Mouse (Mus musculus) ES-Bruce4 (cell line): ENCODE data around the gene Chd1l. TPM values are rescaled to one million over a fixed set of nuclear protein-coding genes. Genes with fewer than 3 reads are reported as not detected.
A peak's percentile ranks its signal among the peaks of the same experiment; 100 is the strongest.

Source experiments
- H3K27ac ChIP-seq: 2 replicates; pipeline ENCODE4 v1.5.1; 2012; ENCODE audit warnings: low read length, inconsistent platforms; ENCODE audit not compliant: insufficient read depth
- H3K27me3 ChIP-seq: 2 replicates; pipeline ENCODE4 v1.6.1; 2012; ENCODE audit warnings: mild to moderate bottlenecking, low read length, inconsistent platforms; ENCODE audit not compliant: control insufficient read depth, poor library complexity, insufficient read depth, severe bottlenecking
- H3K36me3 ChIP-seq: 2 replicates; pipeline ENCODE4 v1.6.1; 2012; ENCODE audit warnings: inconsistent platforms, mild to moderate bottlenecking, low read length, moderate library complexity; ENCODE audit not compliant: control insufficient read depth, poor library complexity, insufficient read depth, severe bottlenecking
- H3K4me1 ChIP-seq: one replicate; pipeline ENCODE4 v1.8.1; 2011; ENCODE audit warnings: low read length; ENCODE audit not compliant: control insufficient read depth, insufficient read depth
- H3K4me3 ChIP-seq: 2 replicates; pipeline ENCODE4 v1.5.1; 2011; ENCODE audit warnings: low read depth, mild to moderate bottlenecking, low read length
- H3K9ac ChIP-seq: 2 replicates; pipeline ENCODE4 v1.6.1; 2012; ENCODE audit warnings: low read depth, mild to moderate bottlenecking, inconsistent platforms; ENCODE audit not compliant: poor library complexity, severe bottlenecking
- H3K9me3 ChIP-seq: replicated peaks from 2 replicates; pipeline ENCODE4 v1.6.1; 2012; ENCODE audit warnings: mild to moderate bottlenecking, low read length, inconsistent platforms; ENCODE audit not compliant: control insufficient read depth, poor library complexity, insufficient read depth, severe bottlenecking
- CTCF ChIP-seq: IDR thresholded peaks from one replicate; pipeline ENCODE4 v1.8.1; 2011; ENCODE audit warnings: low read depth, low read length
- EP300 ChIP-seq: IDR thresholded peaks from 2 replicates; pipeline ENCODE4 v1.6.1; 2011; ENCODE audit warnings: low read depth, low read length; ENCODE audit not compliant: insufficient read depth
- POLR2A ChIP-seq: IDR thresholded peaks from one replicate; pipeline ENCODE4 v1.8.1; 2011; ENCODE audit warnings: low read length; ENCODE audit not compliant: insufficient read depth
- polyA plus RNA-seq: library from polyadenylated mRNA; stranded (reverse); fragments of >200 nt; gene quantifications from 2 replicates; pipeline ENCODE4 v1.2.4, GENCODE M21; 2011; ENCODE audit warnings: low read depth; ENCODE audit not compliant: missing spikeins, insufficient read depth, insufficient read length

Gene Chd1l
- polyA plus RNA-seq = 21.9 and 23.7 TPM in 2 replicates

DNA sequence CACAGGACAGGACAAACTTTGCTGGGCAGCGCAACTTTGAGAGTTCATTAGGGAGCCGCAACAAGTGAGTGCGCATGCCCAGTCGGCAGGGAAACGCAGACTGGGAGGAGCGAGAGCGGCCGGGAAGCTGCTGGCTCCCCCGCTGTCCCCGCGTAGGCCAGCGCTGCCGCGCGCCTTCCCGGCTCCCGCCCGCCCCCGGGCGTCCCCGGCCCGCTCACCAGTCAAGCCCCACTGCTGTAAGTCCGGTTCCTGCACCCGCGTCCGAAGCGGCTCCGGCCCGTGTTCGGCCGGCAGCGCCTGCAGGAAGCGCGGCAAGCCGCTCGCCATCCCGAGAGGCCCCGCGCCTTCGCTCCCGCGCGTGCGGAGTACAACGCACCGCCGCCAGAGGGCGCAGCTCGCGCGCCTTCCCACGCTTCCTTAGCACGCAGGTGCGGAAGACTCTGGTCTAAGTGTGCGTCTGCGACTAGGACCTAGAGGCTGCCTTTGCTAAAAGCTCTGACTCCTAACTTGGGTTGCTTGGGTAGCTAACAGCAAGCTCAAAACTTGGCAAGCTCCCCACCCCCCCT lies at the start of gene Chd1l:
Gene Chd1l (minus strand): TSS at position 359 of the 566 bp plus-strand sequence.
- no peaks in the 10 kb centered on the region for H3K9me3 ChIP-seq
- H3K4me1 ChIP-seq = no peaks in the 10 kb centered on the region
- TF ChIP-seq CTCF (peak; percentile 86), POLR2A (peak; percentile 44), EP300 (no peak)
- peak within 1 kb of the TSS; percentile 92 for H3K4me3 ChIP-seq
- peak within 1 kb of the TSS; percentile 76 for H3K9ac ChIP-seq
- peak within 1 kb of the TSS; percentile 32 for H3K27ac ChIP-seq
- H3K36me3 ChIP-seq = no peaks in the 10 kb centered on the region
- H3K27me3 ChIP-seq = no peaks in the 10 kb centered on the region

DNA sequence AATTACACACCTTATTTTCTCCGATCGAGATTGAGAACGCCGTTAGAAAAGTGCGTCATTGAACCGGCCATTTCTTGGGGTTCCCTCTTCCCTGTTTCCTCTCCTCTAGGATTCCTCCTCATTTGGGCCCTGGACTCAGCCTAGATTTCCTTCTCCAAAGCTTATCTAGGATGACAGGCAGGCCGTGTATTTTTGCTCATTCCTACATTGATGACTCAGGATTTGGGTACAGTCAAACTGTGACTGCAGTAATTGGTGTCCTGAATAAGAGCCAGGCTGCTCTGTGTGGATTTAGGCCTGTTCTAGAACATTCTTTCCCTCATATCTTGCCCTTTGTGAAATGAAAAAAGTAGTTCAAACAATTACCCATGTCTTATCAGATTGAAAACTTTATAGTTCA lies 49.7 kb upstream of the Chd1l start:
- Histone ChIP-seq H3K9ac (no peak overlapping the region), H3K27me3 (no peaks in the 10 kb centered on the region), H3K4me3 (no peak overlapping the region)

GRCm38 (mm10) chr3:97658426-97659193 lies 48.6 kb upstream of the Chd1l start:
- Histone ChIP-seq H3K27me3 (no peaks in the 10 kb centered on the region), H3K4me1 (no peaks in the 10 kb centered on the region), H3K9me3 (no peaks in the 10 kb centered on the region), H3K27ac (no peak overlapping the region), H3K36me3 (0 out of 2 replicates have a peak, but pooled peaks cover 2% of the 10 kb centered on the region), H3K9ac (peak overlapping the region; percentile 85), H3K4me3 (peak overlapping the region; percentile 89)
- no peak for TF ChIP-seq EP300
- no peak for TF ChIP-seq CTCF
- TF ChIP-seq POLR2A = no peak

More for the DNA sequence above, 49.7 kb upstream of the Chd1l start:
- H3K27ac ChIP-seq = no peak overlapping the region
- TF ChIP-seq POLR2A (no peak), EP300 (no peak), CTCF (no peak)
- no peaks in the 10 kb centered on the region for H3K4me1 ChIP-seq
- H3K9me3 ChIP-seq = no peaks in the 10 kb centered on the region
- 0 out of 2 replicates have a peak, but pooled peaks cover 5% of the 10 kb centered on the region for H3K36me3 ChIP-seq

GRCm38 (mm10) chr3:97657655-97658411 lies 47.8 kb upstream of the Chd1l start, which contains the start of gene Prkab2:
Gene Prkab2, plus strand, starts transcription at chr3:97658193.
- TF ChIP-seq EP300 (no peak), POLR2A (peak; percentile 19)
- no peak within 1 kb of the TSS for H3K27ac ChIP-seq
- H3K4me3 ChIP-seq = peak within 1 kb of the TSS; percentile 91
- no peaks in the 10 kb centered on the region for H3K27me3 ChIP-seq
- H3K9ac ChIP-seq = peak within 1 kb of the TSS; percentile 85
- no peaks in the 10 kb centered on the region for H3K9me3 ChIP-seq
- 0 out of 2 replicates have a peak, but pooled peaks cover 2% of the 10 kb centered on the region for H3K36me3 ChIP-seq
- no peaks in the 10 kb centered on the region for H3K4me1 ChIP-seq

DNA sequence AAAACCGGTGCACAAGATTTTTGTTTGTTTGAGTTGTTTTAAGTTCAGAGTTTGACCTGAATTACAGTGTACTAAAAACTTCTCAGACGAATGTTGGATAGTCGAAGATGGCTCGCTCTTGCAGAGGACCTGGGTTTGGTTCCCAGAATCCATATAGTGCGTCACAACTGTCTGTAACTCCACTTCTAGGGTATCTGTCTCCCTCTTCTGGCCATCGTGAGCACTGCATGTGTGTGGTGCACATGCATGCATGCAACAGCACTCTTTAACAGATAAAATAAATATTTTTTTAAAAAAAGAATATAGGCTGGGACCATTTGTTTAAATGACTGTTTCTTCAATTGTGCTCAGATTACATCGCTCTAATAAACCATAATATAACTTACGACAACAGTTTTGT lies 44.9 kb upstream of the Chd1l start:
- H3K36me3 ChIP-seq = no peaks in the 10 kb centered on the region
- no peak overlapping the region for H3K4me3 ChIP-seq
- no peak overlapping the region for H3K9ac ChIP-seq
- H3K27ac ChIP-seq = no peak overlapping the region
- H3K9me3 ChIP-seq = no peaks in the 10 kb centered on the region
- H3K4me1 ChIP-seq = no peaks in the 10 kb centered on the region
- TF ChIP-seq CTCF (peak; percentile 49), EP300 (no peak)
- no peaks in the 10 kb centered on the region for H3K27me3 ChIP-seq
